Mouse (Mus musculus) kidney, postnatal 36 days (tissue): ENCODE measurements around the gene Lrrc8b.

Source experiments
- DNase-seq, 2 experiments: peaks; one replicate each; pipeline ENCODE4 v3.0.0; 2021 to 2022; ENCODE audit warnings: mixed read lengths in 2 of 2

Gene Lrrc8b

DNA sequence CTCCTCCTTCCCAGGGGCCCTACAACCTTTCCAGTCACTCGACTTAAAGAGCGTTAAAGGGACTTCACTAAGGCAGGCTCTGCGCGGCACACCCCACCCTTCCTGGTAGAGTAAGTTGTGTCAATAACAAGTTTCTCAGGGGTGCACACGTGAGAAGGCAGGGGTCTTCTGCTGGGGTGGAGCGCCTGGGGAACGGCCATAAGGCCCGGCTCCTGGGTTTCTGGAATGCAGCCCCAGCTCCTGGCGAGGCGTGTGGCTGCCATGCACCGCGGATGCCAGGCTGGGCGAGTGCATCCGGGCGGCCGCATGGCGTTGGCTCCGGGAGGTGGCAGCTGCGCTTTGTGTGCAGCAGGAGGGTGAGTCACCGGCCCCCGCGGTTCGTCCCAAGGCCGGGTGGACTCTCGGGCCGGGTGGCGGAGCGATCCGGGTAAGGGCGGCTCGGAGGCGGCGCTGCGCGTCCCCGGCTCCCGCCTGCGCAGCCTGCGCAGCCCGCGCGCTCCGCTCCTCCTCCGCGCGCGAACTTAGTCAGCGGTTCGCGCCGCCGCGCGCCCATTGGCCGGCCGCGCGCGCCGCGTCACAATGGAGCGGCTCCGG is at the start of gene Lrrc8b:
Gene Lrrc8b, plus strand, starts transcription at position 578 of the 594 bp plus-strand sequence.
- DNase-seq: peak; percentile 90

GRCm38 (mm10) chr5:105381482-105381881 is 34.1 kb upstream of the Lrrc8b start:
- no peak for DNase-seq

DNA sequence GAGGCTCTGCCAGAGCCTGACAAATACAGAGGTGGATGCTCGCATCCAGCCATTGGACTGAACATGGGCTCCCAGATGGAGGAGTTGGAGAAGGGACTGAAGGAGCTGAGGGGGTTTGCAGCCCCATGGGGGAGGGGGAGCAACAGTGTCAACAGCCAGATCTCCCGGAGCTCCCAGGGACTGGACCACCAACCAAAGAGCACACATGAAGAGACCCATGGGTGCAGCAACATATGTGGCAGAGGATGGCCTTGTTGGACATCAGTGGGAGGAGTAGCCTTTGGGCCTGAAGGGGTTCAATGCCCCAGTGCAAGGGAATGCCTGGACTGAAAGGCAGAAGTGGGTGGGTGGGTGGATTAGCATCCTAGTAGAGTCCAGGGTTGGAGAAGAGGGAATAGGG is 25.2 kb upstream of the Lrrc8b start:
- DNase-seq: no peak

DNA sequence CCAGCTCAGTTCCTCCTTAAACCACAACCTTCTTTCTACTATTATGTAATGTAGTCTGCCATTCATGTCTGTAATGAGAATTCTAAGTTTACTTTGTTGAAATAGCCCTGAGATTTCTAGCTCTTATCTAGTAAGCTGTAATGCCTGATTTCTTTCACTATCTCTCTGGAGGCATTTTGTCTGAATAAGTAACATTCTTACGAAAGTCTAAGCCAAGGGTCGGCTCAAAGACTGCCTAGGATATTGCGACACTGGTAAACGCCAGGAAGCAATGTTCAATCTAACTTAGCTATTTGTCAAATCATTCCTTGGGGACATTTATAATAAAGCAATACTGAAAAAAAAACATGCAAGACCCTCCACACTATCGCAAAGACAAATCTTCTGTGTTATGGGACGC is 21.8 kb upstream of the Lrrc8b start:
- DNase-seq: no peak

DNA sequence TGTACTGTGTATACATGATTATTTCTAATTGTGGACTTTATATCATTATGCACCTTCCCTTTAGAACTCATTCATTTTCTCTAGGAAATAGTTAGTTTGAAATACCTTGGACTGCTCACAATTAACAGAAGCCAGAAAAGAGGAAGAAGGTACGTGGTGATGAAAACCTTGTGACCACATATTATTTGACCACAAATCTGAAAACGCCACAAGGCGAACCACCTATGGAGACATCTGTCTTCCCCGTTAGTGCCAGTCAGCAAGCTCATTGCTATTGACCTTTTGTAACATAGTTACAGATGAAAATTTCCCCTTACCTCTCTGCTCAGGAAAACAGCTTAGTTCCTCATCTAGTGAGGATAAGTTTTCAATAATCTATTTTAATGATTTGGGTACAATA is 20.4 kb upstream of the Lrrc8b start:
- no peak for DNase-seq

- DNase-seq: no peak
These were observed 16.6 kb upstream of the Lrrc8b start for GRCm38 (mm10) chr5:105398966-105399365.

- DNase-seq: peak; percentile 73 to 84
These were observed 15.7 kb upstream of the Lrrc8b start for GRCm38 (mm10) chr5:105399631-105400423.

GRCm38 (mm10) chr5:105400424-105401375 is 14.9 kb upstream of the Lrrc8b start:
- no peak for DNase-seq

DNA sequence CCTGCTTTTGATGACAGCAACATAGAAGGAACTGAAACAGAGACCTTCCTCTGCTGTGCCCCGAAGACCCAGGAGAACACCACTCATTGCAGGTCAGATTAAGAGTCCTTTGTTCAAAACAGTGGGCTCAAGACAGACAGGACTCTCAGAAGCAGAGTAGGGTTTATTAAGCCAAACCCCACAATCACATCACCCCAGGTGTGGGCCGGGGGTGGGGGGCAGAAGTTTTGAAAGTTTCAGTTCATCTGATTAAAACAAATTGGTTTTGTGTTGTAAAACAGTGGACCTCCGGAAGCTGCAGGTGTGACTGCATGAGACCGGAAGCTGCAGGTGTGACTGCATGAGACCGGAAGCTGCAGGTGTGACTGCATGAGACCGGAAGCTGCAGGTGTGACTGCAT is 14.0 kb upstream of the Lrrc8b start:
- DNase-seq: no peak

DNA sequence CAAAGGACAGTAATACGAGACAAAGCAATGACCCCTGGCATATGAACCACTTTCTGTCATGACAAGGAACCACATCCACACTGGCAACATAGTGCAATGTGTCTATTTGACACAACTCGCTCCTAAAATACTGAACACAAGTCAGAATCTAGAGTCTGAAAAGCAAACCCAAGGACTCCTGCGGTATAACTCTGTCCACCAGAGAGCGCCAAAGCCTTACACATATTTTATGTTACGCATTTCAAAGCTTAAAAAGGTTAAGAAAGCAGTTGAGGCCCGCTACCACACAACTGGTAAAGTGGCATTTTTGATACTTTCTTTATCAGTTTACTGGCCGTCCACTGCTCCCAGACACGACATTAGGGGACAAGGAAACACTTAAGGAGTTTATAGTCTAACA is 10.6 kb upstream of the Lrrc8b start:
- peak; percentile 67 to 89 for DNase-seq

DNA sequence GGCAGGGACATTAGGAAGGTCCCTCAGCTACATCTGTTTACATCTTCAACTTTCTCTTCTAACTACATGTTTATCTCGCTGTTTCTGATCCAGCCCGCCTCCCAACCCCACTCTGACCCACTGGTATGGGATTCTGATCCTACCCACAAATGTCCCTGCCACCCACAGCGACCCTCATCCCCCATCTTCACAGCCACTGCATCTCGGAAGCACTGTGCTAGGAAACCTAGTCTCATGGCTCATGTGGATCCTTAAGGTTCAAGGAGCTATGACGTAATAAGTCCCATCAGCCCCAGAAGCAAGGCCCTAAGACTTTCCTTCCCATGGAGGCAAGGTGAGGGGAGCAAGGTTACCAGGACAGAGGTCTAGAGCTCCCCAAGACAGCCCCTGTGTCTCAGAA is 7.9 kb upstream of the Lrrc8b start:
- DNase-seq: no peak

GRCm38 (mm10) chr5:105409092-105409491 is 6.5 kb upstream of the Lrrc8b start:
- DNase-seq: no peak

DNA sequence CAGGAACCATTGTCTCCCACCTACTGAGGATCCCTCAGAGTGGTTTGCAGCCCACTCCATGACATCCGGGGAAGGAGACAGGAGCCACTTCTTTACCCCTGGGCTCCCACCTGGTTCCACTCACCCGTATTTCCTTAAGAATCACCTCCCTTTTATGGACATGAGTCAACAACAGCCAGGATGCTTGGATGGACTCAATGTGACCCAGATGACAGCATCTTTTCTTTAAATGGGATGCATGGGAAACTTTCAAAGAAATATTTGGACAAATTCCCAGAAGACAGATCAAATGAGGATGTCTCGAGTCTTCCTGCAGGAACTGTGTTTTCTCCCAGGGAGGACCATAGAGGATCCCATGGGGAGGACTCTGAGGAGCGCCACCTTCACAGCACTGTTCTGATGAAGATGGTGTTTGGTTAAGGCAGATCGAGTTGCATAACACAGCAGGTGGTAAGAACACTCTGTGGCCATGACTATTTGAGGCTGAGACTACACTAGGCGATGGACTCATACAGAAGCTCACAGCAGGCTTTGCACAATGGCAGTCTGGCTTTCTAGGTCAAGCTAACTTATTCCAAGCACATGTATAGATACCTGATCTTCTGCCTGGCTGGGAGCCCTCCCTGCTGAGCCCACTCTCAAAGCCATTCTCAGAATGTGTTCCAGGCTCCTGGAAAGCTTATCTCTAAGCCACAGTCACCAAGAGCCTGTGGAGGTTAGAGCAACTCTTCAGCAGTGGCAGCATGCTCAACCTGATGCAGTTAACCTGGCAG is 4.9 kb upstream of the Lrrc8b start:
- no peak for DNase-seq

DNA sequence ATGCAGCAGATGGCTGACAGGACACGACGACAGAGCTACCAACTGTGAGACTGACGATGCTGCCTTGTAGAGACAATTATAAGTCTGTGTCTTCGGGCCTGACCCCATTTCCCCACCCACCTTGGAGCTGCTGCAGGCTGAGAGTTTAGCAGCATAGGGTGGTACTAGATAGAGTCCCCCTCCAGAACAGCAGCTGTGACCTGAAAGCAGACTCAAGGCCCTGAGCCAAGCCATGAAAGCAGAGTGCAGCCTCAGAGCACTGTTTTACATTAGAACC is 4.3 kb upstream of the Lrrc8b start:
- no peak for DNase-seq

DNA sequence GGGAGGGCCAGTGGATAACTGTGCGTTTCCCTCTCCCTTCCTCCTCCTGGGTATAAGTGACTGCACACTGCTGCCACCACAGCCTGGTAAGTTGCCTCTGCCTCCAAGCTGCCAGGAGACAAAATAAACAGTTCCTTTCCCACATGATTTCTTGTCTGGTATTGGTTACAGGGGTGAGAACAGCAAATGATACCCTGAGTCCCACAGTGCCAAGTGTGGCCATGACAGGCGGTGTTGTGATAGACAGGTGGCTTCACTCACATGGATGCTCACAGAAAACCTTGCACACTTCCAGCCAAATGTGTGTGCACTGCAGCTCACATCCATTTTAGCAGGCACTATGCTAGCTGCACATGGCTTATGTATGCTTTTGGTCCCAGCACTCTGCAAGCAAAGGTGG is 3.8 kb upstream of the Lrrc8b start:
- no peak for DNase-seq

DNA sequence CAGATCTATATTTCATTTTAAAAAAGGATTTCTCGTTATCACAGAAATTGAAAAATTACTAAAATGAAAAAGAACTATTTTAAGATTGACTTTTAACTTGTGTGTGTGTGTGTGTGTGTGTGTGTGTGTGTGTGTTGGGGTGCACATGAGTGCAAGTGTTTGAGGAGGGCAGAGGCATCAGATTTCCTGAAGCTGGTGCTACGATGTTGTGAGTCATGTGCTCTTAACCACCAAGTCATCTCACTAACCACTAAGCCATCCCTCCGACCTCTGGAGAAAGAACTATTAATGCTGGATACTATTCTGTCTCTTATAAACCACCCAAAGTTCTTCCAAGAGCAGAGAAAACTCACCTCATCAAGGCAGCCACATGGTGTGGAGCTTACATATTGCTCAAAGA is 2.9 kb upstream of the Lrrc8b start:
- no peak for DNase-seq

- DNase-seq: no peak
These were observed 1.0 kb upstream of the Lrrc8b start for GRCm38 (mm10) chr5:105414341-105415120.

DNA sequence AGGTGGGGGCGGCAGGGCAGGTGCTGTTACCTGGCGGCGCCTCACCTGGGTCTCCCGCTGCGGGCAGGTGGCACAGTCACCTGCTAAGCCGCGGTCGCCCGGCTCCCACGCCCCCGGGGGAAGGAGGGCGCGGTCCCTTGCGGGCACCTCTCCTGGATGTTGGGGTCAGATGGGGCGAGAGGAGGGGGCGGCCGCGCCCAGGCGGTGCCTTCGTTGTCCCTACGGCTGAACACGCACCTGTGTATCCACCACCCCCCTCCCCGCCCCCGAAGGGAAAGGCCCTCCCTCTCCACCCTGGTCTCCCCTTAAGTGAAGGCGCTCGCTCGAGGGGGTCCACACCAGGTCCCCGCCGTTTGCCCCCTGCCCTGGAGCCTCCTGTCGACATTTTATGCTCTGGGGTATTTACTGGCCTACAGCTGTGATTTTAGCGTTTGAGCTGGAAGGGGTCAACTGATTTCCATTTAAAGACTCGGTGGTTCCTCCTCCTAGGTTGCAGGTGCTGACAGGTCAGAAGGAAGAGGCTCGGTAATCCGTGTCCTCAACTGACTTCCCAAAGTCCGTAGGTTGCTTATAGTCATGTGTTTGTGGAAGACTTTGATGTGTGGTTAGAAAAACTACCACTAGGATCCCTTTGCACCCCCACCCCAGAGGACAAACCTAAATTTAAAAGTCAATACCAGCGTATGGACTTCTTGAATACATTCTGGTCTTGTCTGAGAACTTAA is 538 bp downstream of the Lrrc8b start:
- peak; percentile 47 to 62 for DNase-seq

DNA sequence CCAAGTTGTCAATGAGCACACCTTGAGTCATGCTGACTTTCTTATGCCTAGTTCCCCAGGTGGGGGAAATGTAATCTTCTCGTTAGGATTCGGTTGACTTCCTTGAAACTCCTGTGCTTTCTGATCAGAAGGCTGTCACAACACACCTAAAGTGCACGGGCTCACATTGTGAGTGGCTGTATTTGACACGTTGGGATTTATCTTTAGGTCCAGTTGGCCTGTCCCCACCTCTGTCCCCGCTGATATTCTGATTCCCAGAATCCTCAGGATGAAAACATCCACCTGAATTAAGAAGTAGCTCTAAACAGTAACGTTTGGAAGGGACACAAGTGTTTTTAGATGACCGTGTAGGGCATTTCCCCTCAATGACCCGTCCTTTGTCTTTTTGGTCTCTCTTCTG is 1.6 kb downstream of the Lrrc8b start:
- no peak for DNase-seq

- no peak for DNase-seq
These were observed 2.8 kb downstream of the Lrrc8b start for GRCm38 (mm10) chr5:105418364-105418763.

DNA sequence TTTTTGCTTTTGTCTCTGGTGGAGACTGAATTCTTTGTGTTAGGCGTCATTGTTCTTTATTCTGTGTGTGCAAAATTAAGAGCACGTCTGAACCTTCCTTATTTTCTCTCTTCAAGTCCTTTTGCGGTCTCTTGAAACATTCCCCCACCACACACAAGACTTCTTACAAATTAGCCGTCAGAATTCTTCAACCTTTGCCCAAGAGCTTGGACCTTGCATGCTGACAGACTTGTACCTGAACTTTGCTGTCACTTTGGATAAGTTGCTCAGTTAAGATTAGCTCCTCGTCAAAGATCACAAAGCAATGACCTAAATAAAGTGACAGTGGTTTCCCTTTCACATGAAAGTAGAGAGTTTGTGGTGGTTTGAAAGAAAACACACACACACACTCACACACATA is 3.3 kb downstream of the Lrrc8b start:
- peak in 1 of 2 experiments; percentile 47 for DNase-seq
